Mouse (Mus musculus) c-Kit-positive CD71-positive TER-119-negative erythroid progenitor cells, embryonic 14.5 days (primary cell): ENCODE measurements around the gene Cd44.

Experiments used
- DNase-seq: peaks from one replicate; pipeline ENCODE4 v3.0.0-alpha.2; 2013; ENCODE audit warnings: low read depth

Gene Cd44

DNA sequence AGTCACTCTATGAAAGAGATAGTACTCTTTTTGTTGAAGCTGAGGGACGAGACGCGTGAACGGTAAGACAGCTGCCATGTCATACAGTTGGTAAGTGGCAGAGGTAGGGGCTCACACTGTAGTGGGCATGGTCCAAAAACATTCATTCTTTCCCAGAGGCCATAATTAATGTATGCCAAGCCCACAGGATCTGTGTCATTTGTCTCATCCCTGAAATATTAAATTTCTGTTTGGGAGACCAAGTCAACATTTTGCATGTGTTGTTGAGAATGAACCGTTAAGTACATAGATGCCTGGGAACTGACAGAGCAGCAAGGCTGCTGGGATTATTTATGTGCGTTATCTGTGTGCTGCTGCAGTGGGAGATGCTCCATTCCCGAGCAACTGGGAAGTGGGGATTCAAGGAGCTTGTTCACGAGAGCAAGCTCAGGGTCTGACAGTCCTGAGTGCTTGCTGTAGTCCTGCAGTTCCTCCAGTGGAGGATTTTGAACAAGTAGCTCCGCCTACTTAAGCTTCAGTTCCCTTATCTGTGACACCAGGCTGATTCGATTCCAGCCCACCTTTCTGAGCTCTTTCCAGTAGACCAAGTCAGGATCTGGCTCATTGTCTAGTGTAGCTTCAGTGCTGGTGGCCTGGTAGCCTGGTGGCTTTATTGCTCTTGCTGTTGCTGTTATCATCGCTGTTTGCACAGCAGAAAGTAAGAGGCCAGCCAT lies 12.5 kb upstream of the Cd44 start:
- peak; percentile 56 for DNase-seq

DNA sequence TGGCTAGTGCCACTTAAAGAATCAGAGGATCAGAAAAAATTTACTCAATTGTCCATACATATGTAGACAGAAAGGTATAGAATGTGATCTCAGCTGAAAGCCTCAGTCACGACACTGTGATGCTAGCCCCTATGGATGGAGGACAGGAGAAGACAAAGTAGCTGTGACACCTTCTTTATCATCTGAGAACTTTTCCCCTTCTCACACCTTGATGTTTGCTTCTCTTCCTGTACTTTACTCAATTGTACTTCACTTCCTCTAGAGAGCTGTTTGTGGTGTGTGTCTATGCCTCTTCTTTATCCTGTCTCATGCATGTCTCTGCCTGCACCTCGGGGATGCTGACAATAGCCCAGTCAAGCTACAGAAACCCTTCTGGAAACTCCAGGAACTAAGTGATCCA lies 11.5 kb upstream of the Cd44 start:
- no peak for DNase-seq

DNA sequence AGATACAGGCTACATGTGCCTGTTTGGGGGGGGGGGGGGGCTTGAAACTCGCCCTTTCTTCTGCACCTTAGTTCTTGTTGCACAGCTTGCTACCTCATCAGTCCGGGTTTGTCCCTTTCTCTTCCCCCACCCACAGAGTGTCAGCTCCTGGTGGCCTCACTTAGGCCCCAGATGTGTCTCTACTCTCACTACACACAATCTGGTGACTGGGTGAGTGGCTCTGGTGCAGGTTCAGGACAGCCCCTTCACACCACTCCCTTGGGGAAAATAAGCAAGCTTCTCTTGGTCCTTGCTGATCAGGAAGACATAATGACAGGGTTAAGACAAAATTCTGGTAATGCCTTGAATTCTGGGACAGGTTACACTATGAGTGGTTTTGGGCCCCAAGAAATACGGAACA lies 11.0 kb upstream of the Cd44 start:
- no peak for DNase-seq

DNA sequence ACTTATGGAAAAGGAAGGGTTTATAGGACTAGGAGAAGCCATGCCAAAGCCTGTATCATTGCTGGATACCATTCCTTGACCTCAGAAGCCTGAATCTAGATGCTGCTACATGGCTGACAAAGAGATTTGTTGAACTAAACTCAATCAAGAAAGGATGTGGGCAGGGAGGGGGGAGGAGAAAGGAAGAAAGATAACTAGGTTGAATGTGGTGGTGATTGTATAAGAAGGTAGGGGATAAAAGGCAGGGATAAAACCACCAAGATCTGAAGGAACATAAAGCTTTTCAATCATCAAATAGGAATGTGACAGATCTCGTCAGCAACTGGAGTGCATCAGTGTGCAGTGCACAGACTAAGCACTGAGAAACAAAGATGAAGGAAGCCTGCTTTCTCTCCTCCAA lies 7.9 kb upstream of the Cd44 start:
- no peak for DNase-seq

DNA sequence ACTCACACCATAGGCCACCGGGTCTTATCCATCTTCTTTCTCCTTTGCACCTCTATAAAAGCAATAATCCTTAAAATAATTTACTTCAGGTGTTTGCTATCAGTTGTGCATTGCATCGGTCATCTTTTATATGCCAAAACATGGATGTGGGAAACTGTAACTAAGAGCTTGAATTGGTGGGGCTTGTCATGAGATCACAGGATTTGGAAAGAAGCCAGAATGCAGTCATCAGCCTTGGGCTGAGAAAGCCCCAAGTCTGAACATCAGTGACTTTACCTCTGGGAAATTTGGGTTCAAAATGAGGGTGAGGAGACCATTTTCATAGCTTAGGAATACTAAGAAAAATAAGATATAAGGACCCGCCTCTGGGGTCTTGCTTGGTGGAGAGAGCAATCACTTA lies 4.1 kb upstream of the Cd44 start:
- no peak for DNase-seq

DNA sequence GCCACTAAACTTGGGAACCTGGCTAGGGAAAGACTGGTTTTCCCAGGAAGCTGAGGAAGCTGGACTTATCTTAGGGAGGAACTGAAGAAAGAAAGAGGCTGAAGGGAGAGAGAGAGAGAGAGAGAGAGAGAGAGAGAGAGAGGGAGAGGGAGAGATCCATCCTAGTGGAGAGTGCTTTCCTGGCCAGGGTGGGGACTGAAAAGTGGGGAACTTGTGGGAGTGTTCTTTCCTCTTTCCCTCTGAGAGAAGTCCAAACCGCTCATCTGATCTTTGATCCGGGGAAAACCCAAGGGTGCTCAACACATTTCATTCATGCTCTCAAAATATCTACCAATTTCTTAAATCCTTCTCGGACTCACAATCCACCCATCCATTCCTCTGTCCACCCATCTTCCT lies 361 bp upstream of the Cd44 start:
- no peak for DNase-seq

DNA sequence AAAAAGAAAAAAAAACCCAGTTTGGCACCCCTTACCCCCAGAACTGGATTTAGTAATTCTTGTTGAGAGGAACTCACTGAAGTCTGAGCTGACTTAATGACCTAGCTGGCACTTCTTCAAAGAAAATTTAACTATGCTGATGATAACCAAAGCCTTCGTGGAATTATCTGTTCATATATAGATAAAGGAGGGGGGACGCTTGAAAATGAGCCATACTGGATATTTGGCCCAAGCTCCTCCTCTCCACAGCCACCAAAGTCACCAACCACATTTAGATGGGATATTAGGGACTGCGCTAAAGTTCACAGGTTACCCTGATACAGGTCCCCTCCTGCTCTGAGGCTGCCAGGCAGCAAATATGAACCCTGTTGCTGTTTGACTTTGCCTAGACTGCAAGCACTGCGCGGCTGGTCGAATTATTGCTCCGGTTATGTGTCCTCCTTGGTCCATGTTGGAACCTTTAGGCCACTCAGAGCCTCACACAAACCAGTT lies 1.2 kb downstream of the Cd44 start:
- DNase-seq: peak; percentile 50

DNA sequence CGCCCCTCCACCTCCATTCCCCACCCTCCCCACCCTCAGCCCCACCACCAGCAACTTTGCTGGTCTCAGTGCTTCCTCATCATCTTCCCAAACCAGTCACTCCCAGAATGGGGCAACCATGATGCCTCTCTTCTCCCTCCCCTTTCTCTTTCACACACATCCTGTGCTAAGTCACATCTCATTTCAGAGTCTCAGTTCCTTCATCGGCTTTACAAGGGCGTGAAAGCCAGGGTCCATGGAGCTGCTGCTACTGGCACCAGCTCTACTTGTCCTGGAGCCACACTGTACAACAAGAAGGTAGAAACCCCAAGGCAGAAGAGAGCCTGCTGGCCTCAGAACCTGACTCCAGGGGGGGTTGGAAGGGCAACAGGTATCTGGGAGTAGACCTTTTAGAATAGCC lies 2.2 kb downstream of the Cd44 start:
- no peak for DNase-seq

DNA sequence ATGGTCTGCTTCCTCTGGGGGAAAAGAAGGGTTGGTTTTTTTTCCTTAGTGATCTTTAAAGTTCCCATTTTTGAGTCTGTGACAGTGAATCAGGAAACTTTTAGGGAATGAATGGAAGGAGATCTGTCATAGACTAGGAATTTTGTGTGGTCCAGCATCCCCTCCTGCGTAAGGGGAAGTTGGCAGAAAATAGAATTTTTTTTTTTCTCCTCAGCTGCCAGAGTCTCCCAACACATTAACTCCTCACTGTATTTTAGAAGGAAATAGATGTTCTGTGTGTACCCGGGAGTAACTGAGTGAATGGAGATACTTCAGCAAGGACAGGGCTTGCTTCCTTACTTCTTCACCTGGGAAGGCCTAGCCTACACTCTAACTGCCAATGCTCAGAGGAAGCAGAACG lies 2.9 kb downstream of the Cd44 start:
- DNase-seq: no peak

DNA sequence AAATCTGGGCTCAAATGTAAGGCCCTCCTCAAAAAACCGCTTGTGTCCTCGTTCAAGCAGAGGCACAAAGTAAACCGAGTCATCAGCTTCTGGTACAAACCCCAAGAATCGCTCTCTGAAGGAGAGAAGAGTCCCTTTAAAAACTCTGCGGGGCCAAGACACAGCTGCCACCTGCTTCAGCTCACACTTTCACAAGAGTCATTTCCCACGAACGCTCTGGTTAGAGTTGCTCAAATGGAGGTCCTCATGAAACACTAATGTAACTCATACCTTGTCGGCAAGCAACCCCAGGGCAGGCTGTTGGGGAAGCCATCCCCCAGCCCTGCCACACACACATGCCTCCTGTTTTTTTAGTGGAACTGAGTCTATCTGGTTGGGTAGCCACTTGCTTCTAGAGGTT lies 5.3 kb downstream of the Cd44 start:
- no peak for DNase-seq

DNA sequence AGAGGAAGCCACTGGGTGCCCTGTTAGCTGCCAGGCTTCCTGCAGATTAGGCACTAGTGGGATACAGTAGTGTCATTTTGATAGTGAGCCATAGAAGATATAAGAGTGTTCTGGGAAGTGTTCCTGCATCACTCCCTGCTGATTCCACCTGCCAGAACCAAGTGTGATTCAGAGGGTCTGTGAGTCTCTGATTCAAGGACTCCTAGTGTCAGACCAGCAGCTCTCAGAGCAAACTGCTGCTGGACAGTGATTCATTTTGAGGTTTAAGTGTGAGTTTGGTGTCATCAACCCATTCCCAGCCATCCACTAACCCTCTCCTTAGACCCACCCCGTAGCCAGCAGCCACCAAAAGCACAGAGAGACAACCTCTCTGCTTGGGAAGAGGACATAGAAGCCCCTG lies 6.3 kb downstream of the Cd44 start:
- no peak for DNase-seq

DNA sequence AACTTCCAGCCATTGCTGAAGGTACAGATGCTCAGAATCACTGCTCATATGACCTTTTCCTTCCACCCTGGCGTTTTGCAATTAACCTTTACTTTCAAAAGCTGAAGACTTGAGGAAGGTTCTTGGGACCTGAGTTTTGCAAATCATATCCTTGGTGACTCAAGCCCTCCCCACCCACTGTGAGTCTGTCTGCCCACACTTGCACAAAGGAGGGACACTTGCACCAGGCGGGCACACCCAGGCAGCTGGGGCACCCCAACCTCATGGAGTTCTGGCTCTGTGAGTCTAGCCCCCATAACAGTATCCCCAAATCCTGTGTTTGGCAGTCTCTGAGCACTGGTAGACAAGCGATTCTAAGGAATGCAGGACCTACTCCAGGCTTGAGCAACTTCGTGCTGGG lies 6.7 kb downstream of the Cd44 start:
- no peak for DNase-seq

DNA sequence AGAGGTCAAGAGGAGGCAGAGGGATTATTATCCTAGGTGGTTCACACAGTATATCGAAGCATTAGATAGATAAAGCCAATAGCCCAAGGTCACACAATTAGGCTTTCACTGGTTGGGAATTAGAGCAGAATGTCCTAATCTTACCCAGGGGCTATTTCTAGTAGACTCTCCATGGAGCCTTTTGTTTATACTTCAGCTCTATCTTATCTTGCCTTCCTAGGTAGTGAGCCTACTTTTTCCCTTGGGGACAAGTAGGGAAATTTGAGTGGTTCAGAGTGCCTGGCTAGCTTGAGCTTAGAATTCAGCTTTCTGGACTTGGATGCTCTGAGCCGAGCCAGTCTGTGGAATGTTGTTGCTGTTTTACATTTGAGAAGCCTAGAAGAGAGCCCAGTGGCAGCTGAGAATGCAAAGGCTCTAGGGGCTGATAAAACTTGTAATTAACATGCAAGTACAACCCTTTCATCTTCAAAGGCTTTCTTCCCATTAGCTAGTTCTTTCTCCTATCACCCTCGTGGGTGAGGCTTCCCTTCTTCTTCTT lies 12.7 kb downstream of the Cd44 start:
- DNase-seq: no peak

DNA sequence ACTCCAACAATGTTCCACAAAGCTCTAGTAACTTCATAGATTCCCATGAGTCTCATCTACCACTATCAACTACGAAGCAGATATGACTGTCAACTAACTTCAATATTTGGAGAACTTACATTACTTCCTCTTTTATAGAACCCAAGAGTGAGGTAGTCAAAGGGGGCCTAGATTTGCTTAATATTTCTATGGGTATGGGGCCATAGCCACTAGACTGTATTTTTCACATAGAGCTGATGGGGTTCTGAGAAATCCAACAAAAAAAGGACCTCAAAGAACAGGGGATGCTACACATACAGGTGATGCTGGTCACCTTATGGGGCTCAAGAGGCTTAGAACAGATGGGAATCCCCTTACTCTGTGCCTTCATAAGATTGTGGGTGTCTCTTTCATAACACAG lies 14.3 kb downstream of the Cd44 start:
- DNase-seq: no peak

DNA sequence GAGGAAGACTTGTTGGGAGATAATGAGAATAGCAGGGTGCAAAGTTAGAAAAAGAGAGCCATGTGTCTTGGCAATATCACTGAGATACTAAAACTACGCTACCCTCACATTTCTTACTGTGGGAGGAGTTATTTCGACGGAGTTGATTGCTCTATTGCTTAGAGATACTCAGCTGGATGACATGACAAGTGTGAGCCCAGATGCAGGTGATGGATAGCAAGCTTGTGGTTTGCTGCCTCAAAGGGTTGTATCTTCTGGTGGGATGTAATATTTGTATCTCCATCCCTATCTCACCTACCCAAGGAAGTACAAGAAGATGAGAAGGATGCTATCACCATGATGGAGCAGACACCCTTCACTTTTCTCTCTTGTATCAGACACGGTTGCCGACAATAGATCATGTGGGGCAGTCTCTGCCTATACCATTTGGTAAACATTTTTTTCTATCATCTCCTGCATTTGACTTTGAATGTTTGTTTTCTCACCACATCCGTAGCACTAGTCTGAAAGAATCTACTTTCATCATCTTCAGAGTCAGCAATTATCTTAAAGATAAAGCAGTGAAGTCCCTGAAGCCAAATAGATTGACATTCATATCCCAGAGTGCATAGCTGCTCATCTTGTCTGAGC lies 15.0 kb downstream of the Cd44 start:
- DNase-seq: no peak

DNA sequence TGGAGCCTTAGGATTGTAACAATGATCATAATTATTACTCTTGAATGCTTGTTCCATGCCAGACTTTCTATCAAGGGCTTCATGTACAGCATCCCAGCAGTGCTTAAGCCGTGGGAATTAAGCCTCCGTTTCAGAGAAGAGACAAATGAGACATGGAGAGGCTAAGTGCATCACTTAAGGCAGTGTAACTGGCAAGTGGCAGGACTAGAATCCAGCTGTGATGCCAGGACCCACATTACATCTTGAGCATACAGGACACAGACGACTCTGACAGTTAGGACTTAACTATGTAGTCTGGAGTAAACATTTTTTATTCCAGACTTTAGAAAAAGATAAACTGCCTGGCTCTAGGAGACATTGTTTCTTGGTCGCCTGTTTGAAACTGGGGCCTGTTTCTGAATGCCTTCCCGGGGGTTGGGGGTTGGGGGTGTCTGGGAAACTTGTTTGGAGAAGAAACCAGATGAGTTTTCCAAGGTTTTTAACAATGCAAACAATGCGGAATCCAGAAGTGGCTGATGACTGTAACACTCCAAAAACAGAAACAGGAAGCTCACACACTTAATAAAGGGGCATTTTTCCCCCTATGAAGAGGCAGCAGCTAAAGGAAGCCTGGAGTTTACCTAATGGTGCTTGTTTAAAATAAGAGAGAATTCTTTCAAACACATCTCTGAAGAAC lies 18.7 kb downstream of the Cd44 start:
- DNase-seq: no peak

DNA sequence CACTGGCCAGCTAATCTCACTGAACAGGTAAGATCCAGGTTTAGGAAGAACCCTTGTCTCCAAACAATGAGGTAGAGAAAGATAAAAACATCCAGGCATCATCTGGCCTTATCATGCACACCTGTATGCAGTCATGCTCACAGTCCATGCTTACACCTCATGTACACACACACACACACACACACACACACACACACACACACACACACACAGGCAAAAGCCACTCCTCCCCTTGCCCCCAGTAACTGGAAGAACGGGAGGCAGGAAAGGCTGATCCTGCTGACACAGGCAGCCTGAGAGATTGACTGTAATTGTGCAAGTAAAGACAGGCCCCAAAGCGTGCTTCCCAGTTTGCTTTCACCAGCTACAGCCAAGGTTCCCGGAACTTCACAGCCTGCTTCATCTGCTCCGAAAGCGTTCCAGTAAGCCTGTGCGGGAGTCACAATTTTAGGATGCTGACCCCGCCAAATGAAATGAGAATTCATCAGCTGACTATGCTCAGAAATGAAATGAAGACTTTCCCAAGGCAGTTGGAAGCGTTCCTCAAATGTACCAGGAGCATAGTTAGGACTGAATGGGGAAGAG lies 19.4 kb downstream of the Cd44 start:
- DNase-seq: no peak

DNA sequence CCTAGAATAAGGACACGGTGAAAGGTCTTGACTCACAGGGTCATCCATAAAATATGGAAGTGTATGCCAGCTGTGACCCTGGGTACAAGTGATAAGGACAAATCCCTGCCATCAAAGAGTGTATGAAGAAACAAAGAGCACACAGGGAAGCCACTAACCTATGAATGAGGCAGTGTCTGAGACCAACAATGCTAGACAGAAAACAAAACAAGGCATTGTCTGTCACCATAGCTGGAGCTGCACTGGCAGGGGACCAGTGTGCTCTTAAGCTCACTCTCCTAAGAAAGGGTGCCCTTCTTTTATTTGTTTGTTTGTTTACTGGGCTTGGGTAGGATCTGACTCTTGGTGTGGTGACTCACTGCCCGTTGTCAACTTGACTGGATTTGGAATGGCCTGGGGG lies 23.0 kb downstream of the Cd44 start:
- no peak for DNase-seq

DNA sequence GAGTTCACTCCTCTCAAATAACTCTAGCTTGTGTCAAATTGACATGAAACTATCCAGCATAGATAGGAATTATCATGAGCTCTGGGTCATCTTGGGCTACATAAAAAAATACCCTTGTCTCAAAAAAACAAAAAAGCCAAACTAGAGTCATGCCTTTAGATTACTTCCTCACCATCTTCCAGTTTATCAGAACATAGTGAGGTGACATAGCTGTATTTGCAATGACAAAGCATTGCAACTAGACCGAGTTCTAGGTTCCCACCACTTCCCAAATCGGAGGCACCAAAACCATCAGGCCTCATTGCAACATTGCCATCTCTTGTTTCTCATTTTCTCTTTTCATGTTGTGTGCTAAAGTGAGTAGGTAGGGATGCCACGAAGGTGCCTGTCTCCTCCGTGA lies 24.0 kb downstream of the Cd44 start:
- DNase-seq: no peak

DNA sequence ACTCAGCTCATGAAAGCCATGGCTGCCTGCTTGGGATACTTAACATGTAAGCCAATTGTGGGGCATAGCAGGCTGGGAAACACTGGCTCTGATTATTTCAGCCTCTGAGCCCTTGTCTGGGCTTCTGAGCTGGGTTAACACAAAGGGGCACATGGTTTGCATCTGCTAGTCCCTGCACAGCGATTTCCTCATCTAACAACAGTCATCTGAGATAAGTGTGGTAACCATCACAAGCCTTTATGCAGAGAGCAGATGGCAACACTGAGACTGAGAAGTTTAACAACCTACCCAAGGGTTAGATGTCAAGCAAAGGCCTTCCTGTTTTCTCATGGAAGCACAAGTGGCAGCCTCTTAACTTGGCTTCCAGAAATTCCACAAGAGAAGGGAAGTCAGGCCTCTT lies 25.3 kb downstream of the Cd44 start:
- no peak for DNase-seq

DNA sequence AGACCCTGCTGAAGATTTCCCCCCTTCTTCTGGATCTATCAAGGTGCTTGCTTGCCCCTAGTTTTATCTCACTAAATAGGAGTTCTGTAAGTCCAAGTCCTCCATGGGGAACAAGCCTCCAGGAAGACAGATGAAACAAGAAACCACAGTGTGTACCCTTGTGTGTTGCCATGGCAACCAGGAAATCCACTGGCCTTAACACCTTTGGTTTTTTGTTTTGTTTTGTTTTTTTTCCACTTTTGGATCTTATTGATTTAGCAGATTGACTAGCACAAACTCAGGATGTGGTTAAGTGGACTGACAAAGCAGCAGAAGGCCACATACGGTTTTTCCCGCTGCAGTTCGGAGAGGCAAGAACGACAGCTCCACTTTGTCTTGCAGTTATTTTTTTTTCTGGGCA lies 27.6 kb downstream of the Cd44 start:
- DNase-seq: no peak

DNA sequence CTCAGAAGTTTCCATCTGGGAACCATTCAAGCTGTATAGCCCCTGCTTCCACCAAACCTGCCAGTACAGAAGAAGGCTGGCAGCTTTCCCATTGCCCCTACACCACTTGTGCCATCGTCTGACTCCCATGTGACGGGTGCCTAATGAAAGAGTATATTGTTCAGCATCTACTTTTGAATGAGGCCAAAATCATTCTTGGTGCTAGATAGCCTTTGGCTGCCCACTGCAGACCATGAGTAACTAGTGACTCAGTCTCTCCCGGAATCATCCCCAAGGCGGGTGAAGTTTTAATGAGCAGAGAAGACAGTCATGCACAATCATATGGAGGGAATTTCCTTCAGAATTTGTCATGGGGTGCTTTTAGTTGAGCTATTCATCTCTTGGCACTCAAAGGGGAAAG lies 28.3 kb downstream of the Cd44 start:
- no peak for DNase-seq

DNA sequence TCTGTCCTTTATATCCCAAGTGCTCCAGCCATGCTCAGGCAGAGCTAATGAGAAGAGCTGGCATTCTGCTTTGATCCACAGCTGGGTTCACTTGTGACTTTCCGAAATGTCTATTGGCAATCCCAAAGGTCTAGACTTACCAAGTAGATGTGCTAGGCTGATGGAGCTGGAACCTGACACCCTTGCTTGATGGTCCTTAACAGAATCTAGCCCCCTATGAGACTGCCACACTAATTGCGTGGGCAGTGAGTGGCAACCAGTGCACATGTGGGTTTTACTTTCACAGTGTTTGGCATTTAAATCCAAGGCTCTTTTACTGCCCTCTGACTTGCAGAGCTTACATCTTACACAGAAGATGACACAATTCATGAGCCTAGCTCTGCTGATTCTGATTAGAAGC lies 29.0 kb downstream of the Cd44 start:
- no peak for DNase-seq
